Mouse (Mus musculus) midbrain, embryonic 16.5 days (tissue): ENCODE data around the gene Larp4. TPM values are rescaled to one million over a fixed set of nuclear protein-coding genes. Genes with fewer than 3 reads are reported as not detected.
"Not testable (repeated sequence)": the region's sequence is repeated elsewhere in the genome, so short reads cannot be mapped to it uniquely, and the experiment has no call there.

Source experiments
- ATAC-seq: fragments of 200-750 bp; cut with Nextera tagmentation; 2 replicates; pipeline ENCODE4 v1.8.0; 2017; ENCODE audit warnings: moderate TSS enrichment
- H3K27ac ChIP-seq: fragments of 300-500 bp; sonication (generic); 2 replicates; pipeline ENCODE4 v1.5.1; 2014; ENCODE audit warnings: mild to moderate bottlenecking, low read length, mixed read lengths
- H3K27me3 ChIP-seq: fragments of 300-500 bp; sonication (generic); 2 replicates; pipeline ENCODE4 v1.6.1; 2014; ENCODE audit warnings: low read depth, low read length, mixed read lengths; ENCODE audit not compliant: control insufficient read depth, insufficient read depth
- H3K36me3 ChIP-seq: fragments of 300-500 bp; sonication (generic); 2 replicates; pipeline ENCODE4 v1.6.1; 2014; ENCODE audit warnings: mild to moderate bottlenecking, low read length, moderate library complexity, mixed read lengths; ENCODE audit not compliant: control insufficient read depth, insufficient read depth
- H3K4me1 ChIP-seq: fragments of 300-500 bp; sonication (generic); 2 replicates; pipeline ENCODE4 v1.6.1; 2014; ENCODE audit warnings: mild to moderate bottlenecking, low read length, mixed read lengths; ENCODE audit not compliant: control insufficient read depth, insufficient read depth
- H3K4me2 ChIP-seq: fragments of 300-500 bp; sonication (generic); 2 replicates; pipeline ENCODE4 v1.6.1; 2014; ENCODE audit warnings: mild to moderate bottlenecking, low read length, mixed read lengths
- H3K4me3 ChIP-seq: fragments of 300-500 bp; sonication (generic); 2 replicates; pipeline ENCODE4 v1.5.1; 2014; ENCODE audit warnings: low read depth, mild to moderate bottlenecking, low read length, moderate library complexity, mixed read lengths
- H3K9ac ChIP-seq: fragments of 300-500 bp; sonication (generic); 2 replicates; pipeline ENCODE4 v1.6.1; 2014; ENCODE audit warnings: low read depth, low read length, mixed read lengths
- H3K9me3 ChIP-seq: fragments of 300-500 bp; sonication (generic); replicated peaks from 2 replicates; pipeline ENCODE4 v1.6.1; 2014; ENCODE audit warnings: mild to moderate bottlenecking, low read length, mixed read lengths; ENCODE audit not compliant: control insufficient read depth, poor library complexity, severe bottlenecking
- WGBS: fragments of 180-500 bp; shearing (Covaris S2); extraction: QIAGEN DNeasy Blood & Tissue Kit; methylation state at CpG from one replicate; pipeline ENCODE4 v1.1.7; 2014; 5-methylcytosine and 5-hydroxymethylcytosine counted together
- polyA plus RNA-seq: library from polyadenylated mRNA; unstranded; fragments of >200 nt; fragmentation: Nextera tagmentation; extraction: Ambion mirVana; gene quantifications from 2 replicates; pipeline ENCODE4 v1.2.1, GENCODE M21; 2015

Gene Larp4
- polyA plus RNA-seq, 1 experiment from 2014 or later: 22.0 TPM

- H3K36me3 ChIP-seq: no peaks in the 10 kb centered on the region
- no peaks in the 10 kb centered on the region for H3K9me3 ChIP-seq
- no peak for ATAC-seq
- no peak within 1 kb of the TSS for H3K27ac ChIP-seq
- no peak within 1 kb of the TSS for H3K9ac ChIP-seq
- no peaks in the 10 kb centered on the region for H3K4me1 ChIP-seq
- H3K27me3 ChIP-seq: no peaks in the 10 kb centered on the region
- H3K4me3 ChIP-seq: no peak within 1 kb of the TSS
- H3K4me2 ChIP-seq: no peak within 1 kb of the TSS
- 76% methylated on average over 4 of the region's 4 CpGs for WGBS
These were observed 2.9 kb upstream of the Larp4 start, which contains the start of gene Fam186a for GRCm38 (mm10) chr15:99966961-99967360. Gene Fam186a (minus strand): TSS chr15:99967061.

GRCm38 (mm10) chr15:99970606-99971005 is 741 bp downstream of the Larp4 start:
- no peaks in the 10 kb centered on the region for H3K27me3 ChIP-seq
- no peak for ATAC-seq
- no peaks in the 10 kb centered on the region for H3K36me3 ChIP-seq
- H3K4me1 ChIP-seq: peaks cover 4% of the 10 kb centered on the region
- H3K9me3 ChIP-seq: no peaks in the 10 kb centered on the region
- H3K4me2 ChIP-seq: no peak overlapping the region
- H3K4me3 ChIP-seq: no peak overlapping the region
- no peak overlapping the region for H3K27ac ChIP-seq
- H3K9ac ChIP-seq: no peak overlapping the region
- 89% methylated on average over 1 of the region's 1 CpGs for WGBS

GRCm38 (mm10) chr15:99972361-99972988 is 2.6 kb downstream of the Larp4 start:
- WGBS: under 1% methylated on average over 50 of the region's 50 CpGs
- peak; percentile 98 for ATAC-seq
- Histone ChIP-seq H3K9ac (peak overlapping the region; percentile 73), H3K4me3 (peak overlapping the region; percentile 63), H3K27ac (peak overlapping the region; percentile 95), H3K9me3 (no peaks in the 10 kb centered on the region), H3K36me3 (no peaks in the 10 kb centered on the region), H3K4me1 (peaks cover 6% of the 10 kb centered on the region), H3K27me3 (no peaks in the 10 kb centered on the region), H3K4me2 (peak overlapping the region; percentile 92)

- Histone ChIP-seq H3K4me3 (peak overlapping the region; percentile 63), H3K27me3 (no peaks in the 10 kb centered on the region), H3K4me1 (peaks cover 6% of the 10 kb centered on the region), H3K27ac (peak overlapping the region; percentile 95), H3K9me3 (no peaks in the 10 kb centered on the region), H3K36me3 (no peaks in the 10 kb centered on the region), H3K4me2 (peak overlapping the region; percentile 92), H3K9ac (peak overlapping the region; percentile 73)
- WGBS: under 1% methylated on average over 75 of the region's 84 CpGs
- ATAC-seq: peak; percentile 87
These were observed 3.4 kb downstream of the Larp4 start for GRCm38 (mm10) chr15:99972989-99973911.

GRCm38 (mm10) chr15:99974476-99975220 is 4.8 kb downstream of the Larp4 start:
- ATAC-seq: no peak
- Histone ChIP-seq H3K27ac (no peak overlapping the region), H3K4me3 (no peak overlapping the region), H3K9me3 (no peaks in the 10 kb centered on the region), H3K4me1 (peaks cover 6% of the 10 kb centered on the region), H3K9ac (no peak overlapping the region), H3K36me3 (no peaks in the 10 kb centered on the region), H3K4me2 (no peak overlapping the region), H3K27me3 (no peaks in the 10 kb centered on the region)
- 68% methylated on average over 2 of the region's 2 CpGs for WGBS

GRCm38 (mm10) chr15:99976121-99976520 is 6.3 kb downstream of the Larp4 start:
- H3K9me3 ChIP-seq, ATAC-seq, H3K4me3 ChIP-seq, H3K4me1 ChIP-seq, H3K27me3 ChIP-seq, H3K4me2 ChIP-seq, H3K27ac ChIP-seq, H3K36me3 ChIP-seq, H3K9ac ChIP-seq: not testable (repeated sequence)
- WGBS: 94% methylated on average over 2 of the region's 2 CpGs

- Histone ChIP-seq H3K27ac (no peak overlapping the region), H3K4me1 (peaks cover 2% of the 10 kb centered on the region; the same call in 1 of the 2 replicates), H3K4me2 (no peak overlapping the region), H3K27me3 (no peaks in the 10 kb centered on the region), H3K36me3 (no peaks in the 10 kb centered on the region), H3K9me3 (no peaks in the 10 kb centered on the region), H3K4me3 (no peak overlapping the region), H3K9ac (no peak overlapping the region)
- no peak for ATAC-seq
- WGBS: 94% methylated on average over 1 of the region's 1 CpGs
These were observed 9.4 kb downstream of the Larp4 start for GRCm38 (mm10) chr15:99979266-99979665.

- Histone ChIP-seq H3K27me3 (no peaks in the 10 kb centered on the region), H3K9ac (no peak overlapping the region), H3K27ac (no peak overlapping the region), H3K4me1 (0 out of 2 replicates have a peak, but pooled peaks cover 2% of the 10 kb centered on the region), H3K4me3 (no peak overlapping the region), H3K36me3 (no peaks in the 10 kb centered on the region), H3K4me2 (no peak overlapping the region), H3K9me3 (no peaks in the 10 kb centered on the region)
- 90% methylated on average over 2 of the region's 2 CpGs for WGBS
- ATAC-seq: no peak
These were observed 9.8 kb downstream of the Larp4 start for GRCm38 (mm10) chr15:99979715-99980114.
